Mouse (Mus musculus) liver, adult 2 months (tissue): Measurements from ENCODE around the gene Vasn. TPM values are rescaled to one million over a fixed set of nuclear protein-coding genes. Genes with fewer than 3 reads are reported as not detected.

ENCODE experiments used
- DNase-seq: peaks from one replicate; pipeline ENCODE4 v3.0.0-alpha.2; 2011; ENCODE audit warnings: low read depth, low spot score; ENCODE audit errors: extremely low read depth
- H3K27ac ChIP-seq: fragments of 200-500 bp; replicated peaks from 2 replicates; pipeline ENCODE4 v1.5.1; 2012; ENCODE audit warnings: low read depth, mild to moderate bottlenecking, control low read depth, inconsistent platforms, low read length; ENCODE audit not compliant: insufficient read depth
- H3K27me3 ChIP-seq: fragments of 200-500 bp; 2 replicates; pipeline ENCODE4 v1.6.1; 2012; ENCODE audit warnings: mild to moderate bottlenecking, moderate library complexity, low read length, inconsistent platforms; ENCODE audit not compliant: control insufficient read depth, insufficient read depth
- H3K36me3 ChIP-seq: fragments of 200-500 bp; 2 replicates; pipeline ENCODE4 v1.6.1; 2012; ENCODE audit warnings: low read length, inconsistent platforms; ENCODE audit not compliant: control insufficient read depth, insufficient read depth
- H3K4me1 ChIP-seq: fragments of 200-500 bp; 2 replicates; pipeline ENCODE4 v1.6.1; 2011; ENCODE audit warnings: low read length; ENCODE audit not compliant: control insufficient read depth, insufficient read depth
- H3K4me3 ChIP-seq: fragments of 200-500 bp; 2 replicates; pipeline ENCODE4 v1.5.1; 2011; ENCODE audit warnings: low read depth, mild to moderate bottlenecking, control low read depth, low read length, moderate library complexity; ENCODE audit not compliant: insufficient read depth
- H3K79me2 ChIP-seq: fragments of 200-500 bp; 2 replicates; pipeline ENCODE4 v1.6.1; 2012; ENCODE audit warnings: inconsistent platforms, mild to moderate bottlenecking, low read length, moderate library complexity; ENCODE audit not compliant: control insufficient read depth, insufficient read depth
- H3K9ac ChIP-seq: fragments of 200-500 bp; 2 replicates; pipeline ENCODE4 v1.6.1; 2012; ENCODE audit warnings: low read depth, mild to moderate bottlenecking, control low read depth, inconsistent platforms, low read length
- CTCF ChIP-seq: fragments of 200-500 bp; IDR thresholded peaks from 2 replicates; pipeline ENCODE4 v1.5.1; 2011; ENCODE audit warnings: low read depth, low read length, control low read depth
- POLR2A ChIP-seq: fragments of 200-500 bp; IDR thresholded peaks from 2 replicates; pipeline ENCODE4 v1.6.1; 2011; ENCODE audit warnings: low read length, control low read depth; ENCODE audit not compliant: insufficient read depth; ENCODE audit errors: extremely low read depth
- WGBS: fragments of 180-500 bp; shearing (Covaris S2); methylation state at CpG from one replicate; pipeline ENCODE4 v1.1.7; 2018; 5-methylcytosine and 5-hydroxymethylcytosine counted together
- polyA plus RNA-seq: library from polyadenylated mRNA; depleted of rRNA; stranded (reverse); fragments of >200 nt; gene quantifications from 2 replicates; pipeline ENCODE4 v1.2.3, GENCODE M21; 2012
- total RNA-seq: library from RNA; depleted of rRNA; stranded (reverse); fragments of >200 nt; gene quantifications from 2 replicates; pipeline ENCODE4 v1.2.3, GENCODE M21; 2014

The Vasn gene
- total and polyA plus RNA-seq, 2 experiments: 4.0 to 18.0 TPM

DNA sequence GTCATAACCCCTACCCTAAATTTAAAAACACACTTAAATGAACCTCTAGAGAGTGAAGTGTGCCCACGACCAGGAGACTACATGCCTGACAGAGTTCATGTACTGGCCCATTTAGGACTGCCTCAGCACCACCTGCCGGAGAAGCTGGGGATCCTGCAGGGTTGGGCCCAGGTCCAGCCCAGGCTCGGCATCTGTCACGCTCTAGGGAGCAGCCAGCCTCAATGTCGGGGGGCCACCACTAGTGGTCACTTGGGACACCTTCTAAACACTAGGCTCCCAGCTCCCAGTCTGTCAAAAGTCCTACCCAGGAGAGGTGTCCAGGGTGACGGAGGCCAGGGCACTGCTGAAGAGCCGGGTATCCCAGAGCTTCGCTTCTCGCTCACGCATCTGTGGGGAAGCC, 15.0 kb downstream of the Vasn start:
- no peak overlapping the region for H3K4me3 ChIP-seq
- peaks cover 2% of the 10 kb centered on the region; the same call in 1 of the 2 replicates for H3K36me3 ChIP-seq
- peak; percentile 52 for DNase-seq
- no peak overlapping the region for H3K9ac ChIP-seq
- WGBS: 72% methylated on average over 10 of the region's 10 CpGs
- H3K27ac ChIP-seq: peak overlapping the region; percentile 26; the same call in 1 of the 2 replicates
- no peaks in the 10 kb centered on the region for H3K27me3 ChIP-seq
- H3K79me2 ChIP-seq: peaks cover 1% of the 10 kb centered on the region
- TF ChIP-seq POLR2A (no peak), CTCF (peak; percentile 61)
- peaks cover 20% of the 10 kb centered on the region for H3K4me1 ChIP-seq

DNA sequence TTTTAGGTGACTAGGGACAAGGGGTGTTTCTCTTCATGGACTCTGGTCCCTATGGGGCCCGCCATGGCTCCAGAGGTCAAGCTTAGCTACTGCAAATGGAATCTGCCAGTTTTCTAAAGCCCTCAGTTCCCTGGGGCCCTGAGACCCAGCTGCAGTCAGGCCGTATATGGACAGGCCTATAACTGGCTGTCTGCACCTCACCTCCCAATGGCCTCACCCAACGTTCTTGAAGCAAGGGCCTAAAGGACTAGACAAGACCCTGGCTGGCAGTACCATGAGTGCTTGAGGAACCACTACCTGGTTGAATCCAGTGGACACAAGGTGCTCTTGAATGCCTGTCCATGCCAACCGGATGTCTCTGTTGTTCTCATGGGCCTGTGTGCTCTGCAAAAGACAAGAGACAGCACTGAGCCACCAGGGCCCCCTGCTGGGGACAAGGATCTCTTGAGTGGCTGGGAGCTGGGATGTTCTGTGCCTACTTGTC, 15.6 kb downstream of the Vasn start:
- 42% methylated on average over 4 of the region's 4 CpGs for WGBS
- Histone ChIP-seq H3K79me2 (no peaks in the 10 kb centered on the region; the same call in 1 of the 2 replicates), H3K36me3 (no peaks in the 10 kb centered on the region; the same call in 1 of the 2 replicates), H3K27me3 (no peaks in the 10 kb centered on the region), H3K4me3 (no peak overlapping the region), H3K27ac (peak overlapping the region; percentile 22; the same call in 1 of the 2 replicates), H3K4me1 (peaks cover 20% of the 10 kb centered on the region), H3K9ac (no peak overlapping the region)
- peak; percentile 64 for DNase-seq
- peak; percentile 67 for TF ChIP-seq CTCF
- TF ChIP-seq POLR2A: no peak

DNA sequence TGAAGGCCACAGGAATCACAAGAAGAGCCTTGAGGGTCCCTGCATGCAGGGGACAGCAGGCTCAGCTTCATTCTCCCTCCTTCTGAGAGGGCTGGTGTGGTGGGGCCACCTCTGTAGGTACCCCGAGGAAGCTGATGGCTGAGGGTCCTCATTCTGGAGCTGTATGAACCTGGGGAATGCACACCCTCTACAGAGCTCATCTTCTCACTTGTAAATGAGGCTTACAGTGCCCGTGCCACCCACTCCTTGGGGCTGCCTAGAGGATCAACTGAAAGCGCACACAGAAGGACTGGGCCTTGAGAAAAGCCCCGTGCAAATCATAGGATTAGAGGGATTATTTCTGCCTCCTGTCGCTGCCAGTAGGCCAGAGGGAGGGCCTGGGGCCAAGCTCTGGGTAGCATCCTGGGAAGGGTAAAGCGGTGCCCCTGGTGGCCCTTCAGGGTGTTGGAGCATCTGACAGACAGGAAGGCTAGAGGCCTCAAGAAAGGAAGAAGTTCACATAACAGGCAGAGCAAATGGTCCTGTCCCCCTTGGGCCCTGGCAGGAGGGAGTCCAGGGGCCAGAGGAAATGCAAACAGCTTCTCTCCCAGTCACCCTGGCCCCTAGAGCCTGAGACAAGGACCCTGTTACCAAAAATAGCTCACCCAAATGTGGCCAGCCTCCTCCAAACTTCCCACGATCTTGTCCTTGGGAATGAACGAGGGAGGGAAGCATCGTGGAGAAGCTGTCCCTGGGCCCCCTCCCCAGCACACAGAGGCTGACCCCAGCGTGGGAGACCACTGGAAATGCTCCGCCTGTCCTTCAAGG, 16.2 kb downstream of the Vasn start:
- no peak overlapping the region for H3K27ac ChIP-seq
- DNase-seq: no peak
- WGBS: 64% methylated on average over 11 of the region's 11 CpGs

DNA sequence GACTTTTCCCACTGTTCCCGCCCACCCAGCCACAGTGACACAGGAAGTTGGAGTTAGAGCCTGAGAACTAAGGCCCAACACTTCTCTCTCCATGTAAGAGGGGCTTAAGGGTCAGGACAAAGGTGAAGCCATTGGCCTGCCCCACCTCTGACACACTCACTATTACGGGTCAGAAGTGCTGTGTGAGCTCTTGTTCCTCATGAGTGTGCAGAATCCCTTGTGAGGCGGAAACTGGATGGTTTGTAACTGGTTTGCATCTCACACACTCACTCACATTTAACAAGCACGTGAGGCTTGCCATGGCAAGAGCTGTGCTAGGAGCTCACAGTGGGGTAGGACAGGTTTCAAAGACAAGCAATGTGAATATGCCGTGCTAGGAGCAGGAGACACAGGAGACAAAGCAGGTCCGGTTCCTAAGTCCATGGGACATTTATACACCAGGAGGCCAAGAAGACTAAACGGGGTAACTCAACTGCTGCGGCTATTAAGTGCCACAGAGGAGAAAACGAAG, 16.9 kb downstream of the Vasn start:
- H3K79me2 ChIP-seq: no peaks in the 10 kb centered on the region
- H3K4me3 ChIP-seq: no peak overlapping the region
- H3K36me3 ChIP-seq: peaks cover 3% of the 10 kb centered on the region; the same call in 1 of the 2 replicates
- H3K4me1 ChIP-seq: peaks cover 18% of the 10 kb centered on the region
- H3K27me3 ChIP-seq: no peaks in the 10 kb centered on the region
- DNase-seq: no peak
- WGBS: 84% methylated on average over 9 of the region's 9 CpGs
- TF ChIP-seq POLR2A: no peak
- no peak for TF ChIP-seq CTCF
- H3K27ac ChIP-seq: no peak overlapping the region
- no peak overlapping the region for H3K9ac ChIP-seq

More for the DNA sequence above, 16.2 kb downstream of the Vasn start:
- no peak overlapping the region for H3K4me3 ChIP-seq
- H3K79me2 ChIP-seq: no peaks in the 10 kb centered on the region
- TF ChIP-seq POLR2A (no peak), CTCF (no peak)
- no peaks in the 10 kb centered on the region; the same call in 1 of the 2 replicates for H3K36me3 ChIP-seq
- H3K9ac ChIP-seq: no peak overlapping the region
- peaks cover 19% of the 10 kb centered on the region for H3K4me1 ChIP-seq
- no peaks in the 10 kb centered on the region for H3K27me3 ChIP-seq

DNA sequence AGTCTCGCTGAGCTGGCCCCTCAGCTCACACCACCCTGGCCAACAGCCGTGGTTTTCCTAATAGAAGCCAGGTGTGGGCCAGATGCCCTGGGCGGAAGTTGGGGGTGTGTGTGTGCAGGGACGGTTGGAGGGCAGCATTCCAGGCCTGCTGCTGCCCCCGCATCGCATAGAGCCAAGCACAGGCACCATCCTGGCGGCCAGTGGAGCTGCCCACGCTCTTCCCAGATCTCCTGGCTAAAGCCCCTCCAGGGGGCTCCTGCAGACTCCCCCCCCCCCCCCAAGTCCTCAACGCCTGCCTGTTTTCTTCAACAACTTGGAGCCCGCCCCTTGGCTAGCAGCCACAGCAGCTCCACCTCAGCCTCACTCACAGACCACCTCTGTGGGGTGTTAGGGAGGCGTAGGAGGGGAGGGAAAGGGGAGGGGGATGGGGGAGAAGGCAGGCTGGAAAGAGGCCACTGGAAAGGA, 19.1 kb downstream of the Vasn start:
- no peak overlapping the region for H3K9ac ChIP-seq
- DNase-seq: no peak
- H3K79me2 ChIP-seq: no peaks in the 10 kb centered on the region
- H3K4me3 ChIP-seq: no peak overlapping the region
- H3K27me3 ChIP-seq: no peaks in the 10 kb centered on the region
- TF ChIP-seq POLR2A (no peak), CTCF (no peak)
- peaks cover 5% of the 10 kb centered on the region; the same call in 1 of the 2 replicates for H3K36me3 ChIP-seq
- H3K4me1 ChIP-seq: peaks cover 3% of the 10 kb centered on the region
- H3K27ac ChIP-seq: no peak overlapping the region
- WGBS: 76% methylated on average over 11 of the region's 11 CpGs

DNA sequence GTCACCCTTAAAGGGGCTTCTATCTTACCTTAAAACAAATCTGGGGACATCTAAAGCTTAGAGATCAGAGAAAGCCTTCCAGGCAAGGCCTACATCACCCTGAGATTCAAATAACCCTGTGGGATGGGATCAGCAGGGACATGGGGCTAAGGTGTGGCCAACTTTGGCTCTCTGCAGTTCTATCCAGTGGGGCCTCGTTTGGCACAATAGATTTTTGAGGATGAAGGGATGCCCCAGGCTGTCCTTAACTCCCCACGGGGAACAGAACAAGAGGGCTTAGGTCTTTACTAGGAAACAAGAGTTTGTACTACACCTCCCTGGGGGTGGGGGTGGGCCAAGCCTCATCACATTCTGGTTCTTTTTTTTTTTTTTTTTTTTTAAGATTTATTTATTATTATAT, 19.6 kb downstream of the Vasn start:
- H3K27ac ChIP-seq: no peak overlapping the region
- no peaks in the 10 kb centered on the region for H3K79me2 ChIP-seq
- H3K36me3 ChIP-seq: peaks cover 5% of the 10 kb centered on the region; the same call in 1 of the 2 replicates
- H3K4me3 ChIP-seq: no peak overlapping the region
- TF ChIP-seq POLR2A: no peak
- TF ChIP-seq CTCF: no peak
- peaks cover 3% of the 10 kb centered on the region for H3K4me1 ChIP-seq
- WGBS: 81% methylated on average over 2 of the region's 2 CpGs
- H3K9ac ChIP-seq: no peak overlapping the region
- DNase-seq: no peak
- H3K27me3 ChIP-seq: no peaks in the 10 kb centered on the region
